Mouse (Mus musculus) myocyte (in vitro differentiated cells): ENCODE data around the gene Sidt1.

Source experiments
- MAX ChIP-seq: IDR thresholded peaks from one replicate; pipeline ENCODE4 v1.6.1; 2011; ENCODE audit warnings: low read depth, mild to moderate bottlenecking, control low read depth
- MYOD1 ChIP-seq, 3 experiments: IDR thresholded peaks; one replicate each; pipeline ENCODE4 v1.6.1; 2011; ENCODE audit warnings: control low read depth in 2 of 3, low read depth in 2 of 3, mild to moderate bottlenecking in 2 of 3, moderate library complexity in 1 of 3; ENCODE audit not compliant: insufficient read length in 2 of 3, control insufficient read depth in 1 of 3
- MYOG ChIP-seq, 3 experiments: IDR thresholded peaks; one replicate each; pipeline ENCODE4 v1.6.1; 2011; ENCODE audit warnings: control low read depth in 2 of 3, low read depth in 2 of 3, mild to moderate bottlenecking in 2 of 3; ENCODE audit not compliant: insufficient read length in 2 of 3, control insufficient read depth in 1 of 3, insufficient read depth in 1 of 3
- POLR2A ChIP-seq: IDR thresholded peaks from one replicate; pipeline ENCODE4 v1.6.1; 2011; ENCODE audit warnings: low read depth, mild to moderate bottlenecking, control low read depth, moderate library complexity; ENCODE audit not compliant: insufficient read length
- TCF3 ChIP-seq: IDR thresholded peaks from one replicate; pipeline ENCODE4 v1.6.1; 2011; ENCODE audit warnings: low read depth, control low read depth; ENCODE audit not compliant: insufficient read length

DNA sequence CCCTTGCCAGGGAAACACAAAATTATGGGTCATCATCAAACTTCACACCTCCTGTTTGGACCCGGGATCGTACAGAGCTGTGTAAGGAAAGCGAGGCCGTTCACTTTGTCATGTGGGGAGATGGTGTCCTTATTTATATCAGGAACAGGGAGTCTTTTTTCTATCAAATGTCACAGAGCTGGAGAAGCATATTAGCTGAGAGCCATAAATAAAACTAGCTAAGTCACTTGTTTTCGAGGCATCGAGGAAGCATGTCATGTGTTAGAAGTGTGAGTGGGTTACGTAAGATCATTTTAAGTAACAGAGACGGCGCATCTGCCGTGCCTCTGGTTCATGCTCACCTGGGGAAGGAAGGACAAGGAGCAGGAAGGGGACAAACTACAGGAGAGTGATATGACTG is 83.0 kb downstream of the Sidt1 start:
- TF ChIP-seq POLR2A (no peak), MYOD1 (IDR thresholded peaks at IDR 0.05; ENCODE audit: control insufficient read depth in 1 of 3, insufficient read length in 2 of 3, low read depth in 2 of 3) (no peak), MYOG (IDR thresholded peaks at IDR 0.05; ENCODE audit: control insufficient read depth in 1 of 3, insufficient read depth in 1 of 3, insufficient read length in 2 of 3, low read depth in 2 of 3) (no peak), TCF3 (no peak), MAX (no peak)
